Mouse (Mus musculus) olfactory bulb, adult 2 months (tissue): ENCODE results near the gene St6galnac3. TPM values are rescaled to one million over a fixed set of nuclear protein-coding genes. Genes with fewer than 3 reads are reported as not detected.

ENCODE experiments used
- H3K27ac ChIP-seq: fragments of 200-500 bp; 2 replicates; pipeline ENCODE4 v1.5.1; 2012; ENCODE audit warnings: low read depth, low read length; ENCODE audit not compliant: insufficient read depth
- H3K4me1 ChIP-seq: fragments of 200-500 bp; 2 replicates; pipeline ENCODE4 v1.6.1; 2012; ENCODE audit warnings: low read length; ENCODE audit not compliant: control insufficient read depth, insufficient read depth
- H3K4me3 ChIP-seq: fragments of 200-500 bp; 2 replicates; pipeline ENCODE4 v1.5.1; 2012; ENCODE audit warnings: mild to moderate bottlenecking, low read depth, low read length, moderate library complexity; ENCODE audit not compliant: insufficient read depth
- CTCF ChIP-seq: fragments of 200-500 bp; IDR thresholded peaks from 2 replicates; pipeline ENCODE4 v1.5.1; 2012; ENCODE audit warnings: low read depth, mild to moderate bottlenecking, low read length, moderate library complexity; ENCODE audit not compliant: insufficient read depth
- POLR2A ChIP-seq: fragments of 200-500 bp; IDR thresholded peaks from 2 replicates; pipeline ENCODE4 v1.6.1; 2012; ENCODE audit warnings: mild to moderate bottlenecking, low read depth, low read length, moderate library complexity; ENCODE audit not compliant: insufficient read depth
- WGBS: fragments of 180-500 bp; shearing (Covaris S2); methylation state at CpG from one replicate; pipeline ENCODE4 v1.1.7; 2018; 5-methylcytosine and 5-hydroxymethylcytosine counted together
- polyA plus RNA-seq: library from polyadenylated mRNA; stranded (reverse); fragments of >200 nt; gene quantifications from 2 replicates; pipeline ENCODE4 v1.2.4, GENCODE M21; 2012; ENCODE audit warnings: low replicate concordance; ENCODE audit not compliant: missing spikeins, insufficient read depth, insufficient read length

Gene St6galnac3
- polyA plus RNA-seq, 1 experiment = not detected

GRCm38 (mm10) chr3:153721525-153721924, 3.4 kb downstream of the St6galnac3 start:
- TF ChIP-seq POLR2A (no peak), CTCF (no peak)
- Histone ChIP-seq H3K27ac (no peak overlapping the region), H3K4me1 (peaks cover 31% of the 10 kb centered on the region), H3K4me3 (no peak overlapping the region)
- WGBS = 67% methylated on average over 16 of the region's 16 CpGs

DNA sequence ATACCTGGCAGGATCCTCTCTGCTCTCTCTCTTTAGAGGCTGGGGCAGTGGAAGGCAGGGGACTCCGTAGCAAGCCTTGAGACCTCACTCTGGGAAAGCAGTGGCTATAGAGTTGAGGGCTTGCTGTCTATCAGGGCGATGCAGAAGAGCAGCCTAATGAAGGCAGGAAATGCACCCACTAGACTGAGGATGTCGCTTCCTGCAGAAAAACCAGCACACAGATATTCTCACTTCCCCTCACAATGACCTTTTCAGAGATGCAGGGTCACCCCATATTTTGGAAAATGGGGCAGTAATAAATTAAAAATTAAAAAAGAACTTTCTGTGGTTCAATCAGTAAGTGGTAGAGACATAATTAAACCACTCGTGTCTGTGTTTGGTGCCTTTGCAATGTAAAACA, 4.1 kb downstream of the St6galnac3 start:
- peaks cover 31% of the 10 kb centered on the region for H3K4me1 ChIP-seq
- WGBS = 73% methylated on average over 4 of the region's 4 CpGs
- TF ChIP-seq POLR2A (no peak), CTCF (no peak)

GRCm38 (mm10) chr3:153720296-153720695, 4.7 kb downstream of the St6galnac3 start:
- Histone ChIP-seq H3K27ac (no peak overlapping the region), H3K4me1 (peaks cover 36% of the 10 kb centered on the region), H3K4me3 (no peak overlapping the region)
- WGBS = 59% methylated on average over 3 of the region's 3 CpGs
- TF ChIP-seq CTCF (no peak), POLR2A (no peak)

More for the DNA sequence above, 4.1 kb downstream of the St6galnac3 start:
- Histone ChIP-seq H3K27ac (no peak overlapping the region), H3K4me3 (no peak overlapping the region)

GRCm38 (mm10) chr3:153719256-153719970, 5.6 kb downstream of the St6galnac3 start:
- WGBS = 84% methylated on average over 9 of the region's 9 CpGs
- Histone ChIP-seq H3K4me1 (peaks cover 35% of the 10 kb centered on the region; the same call in 1 of the 2 replicates), H3K4me3 (no peak overlapping the region), H3K27ac (no peak overlapping the region)
- no peak for TF ChIP-seq CTCF
- no peak for TF ChIP-seq POLR2A

DNA sequence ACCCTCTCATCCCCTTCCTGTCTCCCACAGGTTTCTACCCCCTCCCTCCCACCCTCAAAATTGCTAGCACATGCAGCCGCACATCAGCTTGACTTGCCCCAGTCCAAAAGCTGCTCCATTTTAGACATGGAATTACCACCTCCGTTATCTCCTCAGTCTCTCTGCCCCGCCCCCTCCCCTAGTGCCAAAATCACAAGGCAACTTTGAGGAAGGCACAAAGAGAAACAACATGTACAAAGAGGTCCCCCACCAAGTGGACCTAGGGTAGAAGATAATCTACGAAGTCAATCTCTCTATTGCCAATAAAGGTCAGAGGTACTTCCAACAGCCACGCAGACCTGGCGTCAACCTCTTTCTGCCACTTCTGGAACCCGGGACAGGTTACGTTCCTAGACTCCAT, 6.2 kb downstream of the St6galnac3 start:
- Histone ChIP-seq H3K4me3 (no peak overlapping the region), H3K4me1 (peaks cover 32% of the 10 kb centered on the region; the same call in 1 of the 2 replicates), H3K27ac (no peak overlapping the region)
- 66% methylated on average over 8 of the region's 8 CpGs for WGBS
- TF ChIP-seq CTCF (no peak), POLR2A (no peak)

- H3K27ac ChIP-seq = no peak overlapping the region
- no peak overlapping the region for H3K4me3 ChIP-seq
- WGBS = 89% methylated on average over 7 of the region's 7 CpGs
- TF ChIP-seq CTCF (no peak), POLR2A (no peak)
- peaks cover 31% of the 10 kb centered on the region; the same call in 1 of the 2 replicates for H3K4me1 ChIP-seq
These were observed 7.2 kb downstream of the St6galnac3 start for GRCm38 (mm10) chr3:153717742-153718141.

GRCm38 (mm10) chr3:153715646-153716045, 9.3 kb downstream of the St6galnac3 start:
- H3K4me3 ChIP-seq = no peak overlapping the region
- TF ChIP-seq CTCF = no peak
- TF ChIP-seq POLR2A = no peak
- peaks cover 25% of the 10 kb centered on the region for H3K4me1 ChIP-seq
- 84% methylated on average over 7 of the region's 7 CpGs for WGBS
- no peak overlapping the region for H3K27ac ChIP-seq

- Histone ChIP-seq H3K27ac (no peak overlapping the region), H3K4me3 (no peak overlapping the region), H3K4me1 (peaks cover 22% of the 10 kb centered on the region)
- 79% methylated on average over 1 of the region's 1 CpGs for WGBS
- TF ChIP-seq POLR2A = no peak
- no peak for TF ChIP-seq CTCF
These were observed 14.4 kb downstream of the St6galnac3 start for GRCm38 (mm10) chr3:153710545-153710944.

DNA sequence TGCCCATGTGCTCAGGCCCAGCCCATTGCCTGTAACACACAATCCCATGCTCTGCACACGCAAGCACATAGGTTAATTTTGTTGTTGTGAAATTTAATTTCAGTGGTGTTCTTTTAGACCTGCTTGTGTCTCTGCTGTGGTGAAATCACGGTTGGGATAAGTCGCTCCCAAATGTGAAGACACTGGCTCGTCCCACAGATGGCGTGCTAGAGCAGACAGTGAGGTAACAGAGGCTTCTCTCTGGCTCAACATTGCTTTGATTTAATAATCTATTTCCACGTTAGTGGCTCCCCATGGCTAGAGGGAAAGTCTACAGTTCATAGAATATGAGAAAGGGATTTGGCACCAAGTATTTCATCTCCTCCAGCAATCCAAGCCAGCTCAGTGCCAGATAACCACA, 17.3 kb downstream of the St6galnac3 start:
- TF ChIP-seq POLR2A (no peak), CTCF (no peak)
- Histone ChIP-seq H3K4me3 (no peak overlapping the region), H3K27ac (no peak overlapping the region), H3K4me1 (peaks cover 22% of the 10 kb centered on the region)
- 70% methylated on average over 6 of the region's 6 CpGs for WGBS

- TF ChIP-seq CTCF = no peak
- no peak for TF ChIP-seq POLR2A
- Histone ChIP-seq H3K27ac (no peak overlapping the region), H3K4me3 (no peak overlapping the region), H3K4me1 (peaks cover 19% of the 10 kb centered on the region)
- WGBS = 82% methylated on average over 1 of the region's 1 CpGs
These were observed 18.1 kb downstream of the St6galnac3 start for GRCm38 (mm10) chr3:153706901-153707300.
